Mouse (Mus musculus) kidney, adult 8-10 months (tissue): ENCODE results near the gene Efcab7.

Experiments
- DNase-seq, 2 experiments: peaks; one replicate each; pipeline ENCODE4 v3.0.0; 2022

Efcab7 gene

DNA sequence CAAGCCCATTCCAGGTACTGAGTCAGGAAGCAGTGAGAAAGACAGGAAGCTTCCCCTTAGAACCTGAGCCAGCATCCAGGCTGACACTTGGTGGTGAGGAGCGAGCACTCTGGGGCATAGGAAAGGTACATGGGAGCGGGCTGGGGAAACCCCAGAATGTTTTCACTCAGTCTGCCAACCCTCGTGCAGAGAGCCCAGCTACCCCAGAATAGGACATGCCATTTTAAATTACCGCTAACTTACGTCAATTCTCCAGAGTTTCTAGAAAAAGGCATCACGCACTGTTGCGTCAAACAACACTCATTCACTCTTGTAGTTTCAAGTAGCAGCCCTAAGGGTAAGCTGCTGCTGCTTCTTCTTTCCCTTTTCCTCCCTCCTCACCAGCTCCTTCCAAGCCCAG is 116.0 kb downstream of the Efcab7 start:
- DNase-seq, result no peak

DNA sequence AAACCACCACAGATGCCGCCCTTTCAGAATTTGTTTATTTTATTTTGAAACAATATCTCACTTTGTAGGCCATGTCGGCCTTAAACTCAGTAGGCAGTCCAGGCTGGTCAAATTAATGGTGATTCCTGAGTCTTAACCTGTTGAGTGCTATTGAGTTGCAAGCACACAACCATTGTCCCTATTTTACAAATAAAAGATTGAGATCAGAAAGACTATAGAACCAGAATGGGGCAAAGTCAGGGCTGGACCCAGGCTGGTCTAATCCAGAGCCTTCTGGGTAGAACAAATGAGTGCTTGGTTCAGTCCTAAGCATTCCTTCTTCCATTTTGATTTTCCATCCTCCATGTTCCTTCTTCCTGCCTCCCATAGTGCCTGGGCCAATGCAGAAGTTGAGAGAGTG is 117.5 kb downstream of the Efcab7 start:
- DNase-seq, result no peak

DNA sequence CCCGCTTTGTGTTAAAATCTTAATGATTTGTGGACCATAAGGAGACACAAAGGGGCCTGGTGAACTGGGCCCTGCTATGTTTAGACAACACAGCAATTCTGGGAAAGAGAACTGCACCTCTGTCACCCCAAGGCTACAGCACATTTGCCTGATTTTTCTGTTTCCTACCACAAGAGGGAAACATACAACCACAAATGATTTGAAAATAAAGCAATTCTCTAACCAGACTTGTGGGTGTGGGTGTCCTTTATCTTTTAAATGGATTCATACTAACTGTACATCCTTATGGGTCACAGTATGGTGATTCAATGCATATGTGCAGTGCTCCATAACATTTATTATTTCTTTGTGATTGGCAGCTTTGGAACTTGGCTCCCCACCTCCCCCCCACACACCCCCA is 118.2 kb downstream of the Efcab7 start:
- DNase-seq, result no peak

DNA sequence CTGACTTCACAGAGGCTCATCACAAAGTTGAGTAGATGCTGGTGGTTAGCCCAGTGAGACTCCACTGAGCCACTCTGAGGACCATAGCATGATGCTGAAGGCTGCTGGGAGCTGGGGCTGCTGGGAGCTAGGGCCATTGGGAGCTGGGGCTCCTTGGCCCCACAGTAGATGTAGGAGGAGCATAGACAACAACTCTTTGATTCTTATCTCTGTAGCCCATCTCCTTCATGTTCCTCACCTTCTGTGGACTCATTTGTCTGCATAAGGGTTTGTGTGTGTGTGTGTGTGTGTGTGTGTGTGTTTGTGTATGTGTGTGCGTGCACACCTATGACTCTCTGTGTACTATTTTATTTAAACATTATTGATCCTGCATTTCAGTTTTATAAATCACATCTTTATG is 118.9 kb downstream of the Efcab7 start:
- DNase-seq, result no peak

DNA sequence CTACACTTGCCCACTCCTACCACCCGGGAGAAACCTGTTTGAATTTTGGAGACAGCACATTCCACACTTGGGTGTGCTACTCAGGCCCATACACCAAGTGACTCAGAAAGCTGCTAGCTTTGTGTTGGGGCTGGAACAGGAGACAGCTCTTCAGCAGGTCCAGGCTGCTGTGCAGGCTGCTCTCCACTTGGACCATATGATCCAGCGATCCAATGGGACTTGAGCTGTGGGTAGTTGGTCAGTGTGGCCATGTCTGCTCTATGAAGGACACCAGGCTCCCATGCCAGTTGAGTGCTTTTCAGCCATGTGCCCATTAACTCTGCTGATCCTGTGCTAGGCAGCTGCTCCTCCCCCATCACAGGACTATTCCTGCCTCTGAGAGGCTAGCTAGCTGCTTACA is 124.9 kb downstream of the Efcab7 start:
- DNase-seq, result no peak

DNA sequence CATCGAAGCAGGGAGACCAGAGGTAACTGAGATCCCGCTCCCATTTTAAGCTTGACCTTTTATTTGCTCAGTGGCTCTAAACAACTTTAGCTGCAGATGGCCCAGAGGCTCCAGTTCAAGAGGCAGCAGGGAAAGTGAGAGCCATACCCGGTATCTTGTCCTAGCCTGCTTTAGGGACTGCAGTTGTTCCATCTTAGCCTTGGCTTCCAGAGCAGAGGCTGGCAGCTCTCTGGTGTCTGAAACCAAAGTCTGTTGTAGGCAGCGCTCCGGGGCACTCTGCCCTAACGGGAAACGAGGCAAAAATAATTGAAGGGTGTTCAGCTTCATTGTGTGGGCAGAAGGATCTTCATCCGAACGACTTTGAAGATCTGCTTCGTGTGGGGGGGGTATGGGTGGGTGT is 126.4 kb downstream of the Efcab7 start:
- no peak for DNase-seq

DNA sequence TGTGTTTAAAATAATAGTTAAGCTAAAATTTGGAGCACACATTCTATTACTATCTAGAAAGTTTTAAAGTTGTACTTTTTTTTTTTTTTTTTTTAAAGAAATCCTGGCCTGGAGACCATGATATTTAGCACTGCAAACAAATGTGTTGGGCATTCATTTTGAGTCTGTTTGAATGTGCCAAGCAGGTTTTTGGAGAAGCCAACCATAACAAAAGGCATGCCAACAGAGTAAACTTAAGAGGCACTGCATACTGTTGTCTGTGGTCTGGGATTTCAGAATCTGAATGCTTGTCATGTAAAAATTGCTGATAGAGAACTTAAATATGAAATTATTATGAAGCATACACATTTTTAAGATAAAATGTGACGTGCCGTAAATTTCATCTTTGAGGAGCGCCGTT is 128.2 kb downstream of the Efcab7 start:
- no peak for DNase-seq

DNA sequence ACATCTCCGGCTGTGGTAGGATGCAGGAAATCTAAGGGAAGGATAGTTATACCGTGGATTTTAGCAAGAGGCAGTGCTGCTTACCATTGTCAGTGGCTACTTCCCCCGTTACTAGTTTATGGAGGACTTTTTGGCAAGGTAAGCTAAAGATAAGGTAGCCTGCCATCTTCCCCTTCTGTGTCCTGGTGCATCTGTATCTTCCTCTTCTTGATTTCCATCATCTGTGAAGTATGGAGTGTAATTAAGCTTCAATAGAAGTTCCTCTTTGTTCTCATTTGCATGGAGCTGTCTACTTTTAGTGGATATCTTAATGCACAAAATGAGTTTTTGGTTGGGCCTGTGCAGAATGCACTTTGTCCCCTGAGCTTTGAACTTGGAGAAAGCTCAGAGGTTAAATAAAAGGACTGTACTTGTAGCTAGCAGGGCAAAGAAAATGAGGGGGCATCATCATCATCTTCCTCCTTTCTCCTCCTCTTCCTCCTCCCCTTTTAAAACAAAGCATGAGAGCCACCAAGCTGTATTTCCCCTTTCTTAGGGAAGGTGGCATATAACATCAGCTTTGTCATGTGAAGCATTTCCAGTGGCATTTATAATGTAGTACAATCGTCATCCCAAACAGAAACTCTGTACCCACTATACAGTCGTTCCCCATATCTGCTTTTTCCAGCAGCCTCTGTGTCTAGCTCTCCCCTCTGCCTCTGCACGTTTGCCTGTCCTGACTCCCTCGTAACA is 129.3 kb downstream of the Efcab7 start:
- DNase-seq, result no peak

DNA sequence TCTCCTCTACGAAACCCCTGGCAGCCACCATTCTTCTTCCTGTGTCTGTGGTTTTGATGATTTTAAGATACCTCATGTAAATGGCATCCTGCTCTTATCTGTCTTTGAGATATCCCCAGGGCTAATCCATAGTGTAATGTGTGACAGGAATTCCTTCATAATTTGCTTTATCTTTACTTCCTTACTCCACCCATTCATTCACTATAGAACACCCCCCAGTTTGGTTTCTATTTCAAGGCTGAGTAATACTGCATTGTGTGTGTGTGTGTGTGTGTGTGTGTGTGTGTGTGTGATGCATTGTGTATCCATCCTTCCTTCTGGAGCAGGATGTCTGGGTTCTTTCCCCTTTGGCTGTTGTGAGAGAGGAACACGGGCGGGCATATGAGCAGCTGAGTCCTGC is 130.3 kb downstream of the Efcab7 start:
- no peak for DNase-seq
